Mouse (Mus musculus) CH12.LX (cell line): ENCODE measurements around the gene Hspa1l. TPM values are rescaled to one million over a fixed set of nuclear protein-coding genes. Genes with fewer than 3 reads are reported as not detected.
"Not testable (repeated sequence)": the region's sequence is repeated elsewhere in the genome, so short reads cannot be mapped to it uniquely, and the experiment has no call there.

Experiments used
- DNase-seq: peaks from one replicate; pipeline ENCODE4 v3.0.0-alpha.2; 2013; ENCODE audit errors: extremely low read depth
- H3K27ac ChIP-seq: 2 replicates; pipeline ENCODE4 v1.5.1; 2012; ENCODE audit warnings: low read depth, mild to moderate bottlenecking, control low read depth, moderate library complexity; ENCODE audit not compliant: insufficient read depth
- H3K27me3 ChIP-seq: replicated peaks from 2 replicates; pipeline ENCODE3; 2012; ENCODE audit warnings: inconsistent platforms
- H3K36me3 ChIP-seq, 2 experiments: replicated peaks in 1 of 2; 2 replicates each; pipeline versions ENCODE3 to v1.6.1; 2012; ENCODE audit warnings: inconsistent platforms in 1 of 2, low read length in 1 of 2, mild to moderate bottlenecking in 1 of 2, mixed read lengths in 1 of 2, moderate library complexity in 1 of 2; ENCODE audit not compliant: control insufficient read depth in 1 of 2, insufficient read depth in 1 of 2
- H3K4me1 ChIP-seq, 2 experiments: 2 replicates each; pipeline ENCODE4 v1.6.1; 2012; ENCODE audit warnings: inconsistent platforms in 1 of 2, moderate library complexity in 1 of 2; ENCODE audit not compliant: insufficient read depth in 2 of 2, control insufficient read depth in 1 of 2
- H3K4me2 ChIP-seq: 2 replicates; pipeline ENCODE4 v1.6.1; 2012; ENCODE audit warnings: low read depth, mild to moderate bottlenecking, control low read depth; ENCODE audit not compliant: poor library complexity, insufficient read depth, severe bottlenecking
- H3K4me3 ChIP-seq, 3 experiments: fragments of 150-350 bp in 1 of 3; sonication (generic) in 1 of 3; replicated peaks in 1 of 3; 2 replicates each; pipeline versions ENCODE3 to v1.5.1; 2011 to 2012; ENCODE audit warnings: low read depth in 2 of 3, low read length in 2 of 3, mild to moderate bottlenecking in 2 of 3, moderate library complexity in 2 of 3, control low read depth in 1 of 3, improper control_type of control experiment in 1 of 3, inconsistent platforms in 1 of 3, mixed read lengths in 1 of 3; ENCODE audit not compliant: poor library complexity in 1 of 3
- H3K79me2 ChIP-seq: replicated peaks from 2 replicates; pipeline ENCODE4 v1.6.1; 2012; ENCODE audit warnings: mild to moderate bottlenecking, moderate library complexity; ENCODE audit not compliant: control insufficient read depth, poor library complexity, insufficient read depth, severe bottlenecking; ENCODE audit errors: extremely low read depth
- H3K9ac ChIP-seq: 2 replicates; pipeline ENCODE4 v1.6.1; 2012; ENCODE audit warnings: low read depth, mild to moderate bottlenecking, control low read depth, moderate library complexity; ENCODE audit not compliant: insufficient read depth
- H3K9me3 ChIP-seq: replicated peaks from 2 replicates; pipeline ENCODE3; 2012; ENCODE audit warnings: low read length, inconsistent platforms, mixed read lengths
- CHD1 ChIP-seq: IDR thresholded peaks from 2 replicates; pipeline ENCODE4 v1.6.1; 2012; ENCODE audit warnings: low read depth, low read length, improper control_type of control experiment, inconsistent platforms
- CHD2 ChIP-seq: IDR thresholded peaks from 2 replicates; pipeline ENCODE4 v1.6.1; 2011; ENCODE audit warnings: low read length, improper control_type of control experiment
- MYC ChIP-seq: IDR thresholded peaks from 2 replicates; pipeline ENCODE4 v1.6.1; 2011; ENCODE audit warnings: low read depth, mild to moderate bottlenecking, improper control_type of control experiment, low read length
- POLR2A ChIP-seq: IDR thresholded peaks from 2 replicates; pipeline ENCODE4 v1.6.1; 2011; ENCODE audit warnings: low read depth, mild to moderate bottlenecking, improper control_type of control experiment, low read length
- POLR2AphosphoS2 ChIP-seq: IDR thresholded peaks from 2 replicates; pipeline ENCODE4 v1.6.1; 2011; ENCODE audit warnings: low read depth, low read length, improper control_type of control experiment
- ZMIZ1 ChIP-seq: IDR thresholded peaks from 2 replicates; pipeline ENCODE4 v1.6.1; 2012; ENCODE audit warnings: low read depth, mild to moderate bottlenecking, inconsistent platforms, low read length, improper control_type of control experiment
- ZNF384 ChIP-seq: IDR thresholded peaks from 2 replicates; pipeline ENCODE4 v1.6.1; 2012; ENCODE audit warnings: low read depth, low read length, improper control_type of control experiment, inconsistent platforms
- dilution Hi-C: fragments of 300-500 bp; cut with MboI; formaldehyde crosslinking; loops from 2 replicates; pipeline ENCODE4 v1.14.3; 2020; ENCODE audit warnings: low sequenced_read_pairs; ENCODE audit not compliant: extremely low pct_unique_long_range_greater_than_20kb, extremely low pct_ligation_motif_present
- in situ Hi-C: fragments of 300-500 bp; cut with MboI; formaldehyde crosslinking; loops from 3 replicates; pipeline ENCODE4 v1.14.3; 2019; ENCODE audit warnings: low sequenced_read_pairs, low pct_ligation_motif_present, low pct_unique_long_range_greater_than_20kb, mixed read lengths
- polyA plus RNA-seq: library from polyadenylated mRNA; unstranded; fragments of >175 nt; gene quantifications from 2 replicates; pipeline ENCODE4 v1.2.1, GENCODE M21; 2012; ENCODE audit warnings: low read depth; ENCODE audit not compliant: insufficient read length
- total RNA-seq, 2 experiments: library from RNA; depleted of rRNA; stranded (reverse); fragments of 300-350 nt in 1 of 2; fragments of >200 nt in 1 of 2; gene quantifications; 2 replicates each; pipeline ENCODE4 v1.2.3; 2012 to 2014

Gene Hspa1l
- total and polyA plus RNA-seq, 3 experiments: 0.30 to 1.4 TPM; not detected in 1

DNA sequence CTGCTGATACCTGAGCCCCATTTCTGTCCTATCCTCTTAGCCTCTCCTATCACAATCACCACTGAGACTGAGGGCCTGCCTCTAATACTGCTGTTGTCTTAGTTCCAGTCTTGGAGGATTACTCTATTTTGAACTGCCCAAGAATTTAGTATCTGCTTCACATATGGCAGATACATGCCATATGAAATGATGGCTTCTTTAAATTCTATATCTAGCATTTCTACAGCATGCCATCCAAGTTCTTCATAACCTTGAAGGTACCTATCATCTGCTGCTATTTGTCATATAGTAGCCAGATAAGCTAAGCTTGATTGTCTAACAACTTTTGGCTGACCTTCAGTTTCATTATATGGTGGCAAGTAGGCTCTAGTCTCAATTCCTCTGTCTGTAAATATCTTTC lies 22.2 kb downstream of the Hspa1l start:
- Histone ChIP-seq H3K9ac (no peak overlapping the region), H3K79me2 (no peaks in the 10 kb centered on the region), H3K4me3 (no peak overlapping the region), H3K27ac (no peak overlapping the region; the same call in 1 of the 2 replicates)
- in situ Hi-C loops: no loop called here
- TF ChIP-seq CHD2 (0 out of 2 replicates have a peak, but pooled peaks have one; percentile 12), CHD1 (no peak), ZMIZ1 (peak; percentile 33; the same call in 1 of the 2 replicates)
- TF ChIP-seq, all 38 proteins: peak for 2
- Histone ChIP-seq H3K27me3 (no peaks in the 10 kb centered on the region), H3K4me1 (peaks cover 1 to 2% of the 10 kb centered on the region in 2 experiments; a peak in 1 of 4 replicates), H3K9me3 (peaks cover 34% of the 10 kb centered on the region), H3K4me2 (no peak overlapping the region), H3K36me3 (peaks cover 59 to 73% of the 10 kb centered on the region in 2 experiments)
- dilution Hi-C loops: no loop called here
- no peak for DNase-seq

DNA sequence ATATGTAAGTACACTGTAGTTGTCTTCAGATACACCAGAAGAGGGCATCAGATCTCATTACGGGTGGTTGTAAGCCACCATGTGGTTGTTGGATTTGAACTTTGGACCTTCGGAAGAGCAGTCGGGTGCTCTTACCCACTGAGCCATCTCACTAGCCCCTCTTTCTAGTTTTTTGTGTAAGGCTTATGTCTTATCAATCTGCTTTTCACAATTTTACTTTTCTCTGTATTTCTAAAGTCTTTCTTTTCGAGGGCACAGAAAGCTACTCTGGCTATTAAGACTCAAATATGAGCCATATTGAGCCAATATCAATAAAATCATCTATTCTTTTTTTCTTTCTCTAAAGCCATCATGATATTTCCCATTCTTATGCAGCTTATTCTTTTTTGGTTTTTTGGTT lies 22.7 kb downstream of the Hspa1l start:
- H3K4me1 ChIP-seq, H3K9ac ChIP-seq, dilution Hi-C loops, H3K4me3 ChIP-seq, H3K27me3 ChIP-seq, H3K79me2 ChIP-seq, H3K27ac ChIP-seq, DNase-seq, H3K4me2 ChIP-seq, in situ Hi-C loops: not testable (repeated sequence)
- peaks cover 58 to 72% of the 10 kb centered on the region in 2 experiments for H3K36me3 ChIP-seq
- H3K9me3 ChIP-seq: peaks cover 36% of the 10 kb centered on the region

DNA sequence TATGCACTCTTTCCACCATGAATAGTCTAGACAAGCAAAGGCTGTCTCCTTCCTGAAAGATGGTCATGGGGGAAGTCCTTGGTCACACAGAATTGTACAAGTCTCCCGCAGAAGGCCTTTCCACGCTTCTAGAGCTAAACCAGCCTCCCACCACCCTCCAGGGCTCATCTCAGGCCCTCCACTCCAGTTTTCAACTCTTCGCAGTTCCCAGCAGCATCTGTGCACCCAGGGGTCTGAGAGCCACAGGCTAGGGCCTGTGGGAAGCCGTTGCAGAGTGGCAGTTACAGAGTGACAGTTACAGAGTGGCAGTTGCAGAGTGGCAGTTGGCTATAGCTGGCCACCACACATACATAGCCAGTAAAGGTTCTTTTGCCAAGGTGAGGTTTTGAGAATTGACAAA lies 23.4 kb downstream of the Hspa1l start:
- H3K79me2 ChIP-seq, DNase-seq, H3K27ac ChIP-seq, in situ Hi-C loops: not testable (repeated sequence)
- H3K9me3 ChIP-seq: peaks cover 36% of the 10 kb centered on the region
- TF ChIP-seq POLR2A: peak; percentile 48
- TF ChIP-seq, all 38 proteins: peak for 1; not testable (repeated sequence) for 37
- H3K4me1 ChIP-seq, H3K4me2 ChIP-seq, dilution Hi-C loops, H3K9ac ChIP-seq, H3K4me3 ChIP-seq, H3K27me3 ChIP-seq: not testable (repeated sequence)
- peaks cover 52 to 65% of the 10 kb centered on the region in 2 experiments for H3K36me3 ChIP-seq

DNA sequence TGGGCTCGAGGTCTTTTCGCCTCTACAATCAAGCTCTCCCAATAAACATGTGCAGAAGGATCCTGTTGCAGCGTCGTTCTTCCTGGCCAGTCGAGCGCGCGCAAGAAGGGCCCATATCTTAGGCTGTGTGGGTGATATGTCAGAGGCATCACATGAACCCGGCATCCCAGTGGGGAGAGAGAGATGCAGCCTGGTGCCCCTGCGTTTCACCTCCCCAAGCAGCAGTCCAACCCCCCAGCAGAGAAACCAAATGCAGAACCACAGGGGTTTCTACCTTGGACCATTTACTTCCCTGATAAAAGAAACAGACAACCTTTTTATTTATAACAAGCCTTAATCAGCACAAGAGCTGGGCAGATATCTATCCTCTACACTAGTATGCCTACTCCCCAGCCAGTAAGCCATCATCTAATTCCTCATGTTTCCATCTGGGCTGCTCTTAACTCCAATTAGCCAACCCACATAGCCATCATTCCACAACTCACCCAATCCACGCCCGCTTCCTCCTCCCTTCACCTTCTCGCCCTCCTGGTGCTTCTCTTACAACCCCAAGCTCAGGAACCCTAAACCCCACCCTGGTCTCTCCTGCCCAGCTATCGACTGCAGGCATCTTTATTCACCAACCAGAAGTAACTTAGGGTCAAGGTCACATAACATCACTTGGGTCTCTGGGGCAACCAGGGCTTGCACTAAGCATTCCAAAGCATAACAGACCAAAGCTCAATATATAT lies 24.1 kb downstream of the Hspa1l start:
- H3K79me2 ChIP-seq: no peaks in the 10 kb centered on the region
- DNase-seq: no peak
- no peak overlapping the region for H3K9ac ChIP-seq
- no peaks in the 10 kb centered on the region for H3K27me3 ChIP-seq
- H3K4me2 ChIP-seq: no peak overlapping the region
- TF ChIP-seq POLR2A (peak; percentile 71), POLR2AphosphoS2 (peak; percentile 88), MYC (no peak), CHD2 (peak; percentile 0; the same call in 1 of the 2 replicates), ZNF384 (no peak)
- dilution Hi-C loops: no loop called here
- H3K36me3 ChIP-seq: peaks cover 46 to 58% of the 10 kb centered on the region in 2 experiments
- no peak overlapping the region for H3K27ac ChIP-seq
- in situ Hi-C loops: no loop called here
- peaks cover 4 to 5% of the 10 kb centered on the region in 2 experiments; a peak in 1 of 4 replicates for H3K4me1 ChIP-seq
- H3K4me3 ChIP-seq: peak overlapping the region in 1 of 3 experiments; percentile 59
- H3K9me3 ChIP-seq: peaks cover 36% of the 10 kb centered on the region
